Mouse (Mus musculus) large intestine, adult 2 months (tissue): ENCODE data around the gene Entpd3. TPM values are rescaled to one million over a fixed set of nuclear protein-coding genes. Genes with fewer than 3 reads are reported as not detected.

ENCODE experiments used
- DNase-seq: peaks from one replicate; pipeline ENCODE4 v3.0.0-alpha.2; 2012; ENCODE audit warnings: low read depth, low spot score
- WGBS: fragments of 180-500 bp; shearing (Covaris S2); methylation state at CpG from one replicate; pipeline ENCODE4 v1.1.7; 2018; 5-methylcytosine and 5-hydroxymethylcytosine counted together
- polyA plus RNA-seq: library from polyadenylated mRNA; depleted of rRNA; stranded (reverse); fragments of >200 nt; gene quantifications from 2 replicates; pipeline ENCODE4 v1.2.3, GENCODE M21; 2012; rRNA removed

Entpd3 gene
- polyA plus RNA-seq = 1.6 and 1.8 TPM in 2 replicates

- DNase-seq = no peak
- 2% methylated on average over 31 of the region's 31 CpGs for WGBS
Observed at GRCm38 (mm10) chr9:120539662-120540251, at the start of gene Entpd3. Entpd3 (plus strand) TSS chr9:120539818.

DNA sequence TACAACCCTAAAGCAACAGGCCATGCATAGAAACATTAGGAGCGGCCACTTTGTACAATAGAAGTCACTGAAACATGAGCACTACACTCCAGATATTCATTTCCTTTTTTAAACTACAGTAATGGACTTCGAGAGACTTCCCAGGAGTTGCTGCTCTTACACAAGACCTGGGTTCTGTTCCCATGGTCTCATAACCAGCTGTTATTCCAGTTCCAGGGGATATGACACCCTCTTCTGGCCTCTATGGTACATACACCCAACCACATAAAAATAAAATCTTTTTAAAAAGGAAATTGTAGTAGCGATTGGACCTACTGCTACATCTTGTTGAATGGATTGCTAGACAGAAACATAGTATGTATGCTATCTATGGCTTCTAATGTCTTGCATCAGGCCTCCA lies 48.1 kb upstream of the Entpd3 start:
- no peak for DNase-seq
- WGBS = 80% methylated on average over 3 of the region's 3 CpGs

GRCm38 (mm10) chr9:120492010-120492399 lies 47.6 kb upstream of the Entpd3 start, which contains the start of gene Eif1b:
Eif1b (plus strand) TSS chr9:120492232.
- DNase-seq = no peak
- WGBS = 5% methylated on average over 19 of the region's 19 CpGs

DNA sequence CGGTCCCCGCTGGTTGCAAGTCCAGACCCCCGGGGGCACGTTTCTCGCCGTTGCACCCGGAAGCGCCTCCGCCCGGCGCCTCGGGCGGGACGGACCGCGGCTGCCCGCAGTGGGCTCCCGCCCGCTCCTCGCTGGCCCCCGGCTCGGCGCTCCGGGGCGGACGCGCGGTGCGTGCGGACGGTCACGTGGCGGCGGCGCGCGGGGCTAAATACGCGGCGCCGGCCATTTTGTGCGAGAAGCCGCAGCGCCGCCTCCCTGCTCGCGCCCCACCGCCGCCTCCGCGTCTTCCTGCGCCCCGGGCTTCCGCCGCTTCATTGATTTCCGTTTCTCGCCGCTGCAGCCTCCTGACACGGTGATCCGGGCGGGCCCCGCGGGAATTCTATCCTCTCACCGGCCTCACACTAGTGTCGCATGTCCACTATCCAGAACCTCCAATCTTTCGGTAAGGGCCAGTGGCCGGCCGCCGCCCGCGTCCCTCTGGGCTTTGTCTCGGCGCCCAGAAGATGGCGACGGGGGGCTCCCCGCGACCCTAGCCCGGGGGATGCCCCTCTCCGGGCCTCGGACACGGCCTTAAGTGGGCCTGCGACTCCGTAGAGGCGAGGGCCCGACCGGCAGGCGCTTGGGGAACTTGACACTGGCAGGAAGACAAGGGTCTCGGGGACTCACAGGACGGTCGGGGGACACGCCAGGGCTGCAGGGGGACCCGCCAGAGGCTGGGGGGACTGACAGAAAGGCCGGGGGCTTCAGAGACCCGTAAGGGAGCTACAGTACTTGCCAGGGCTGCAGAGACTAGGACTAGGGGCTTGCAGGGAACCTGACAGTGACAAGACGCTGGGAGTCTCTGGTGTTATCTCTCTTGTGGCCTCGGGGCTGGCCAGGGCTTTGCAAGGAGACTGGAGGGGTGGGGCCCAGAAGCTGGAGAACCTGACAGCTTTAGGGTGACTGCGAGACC lies 46.9 kb upstream of the Entpd3 start:
- WGBS = under 1% methylated on average over 97 of the region's 97 CpGs
- peak; percentile 33 for DNase-seq

- WGBS = 74% methylated on average over 12 of the region's 12 CpGs
- no peak for DNase-seq
Observed at GRCm38 (mm10) chr9:120493781-120494180, 45.8 kb upstream of the Entpd3 start.

DNA sequence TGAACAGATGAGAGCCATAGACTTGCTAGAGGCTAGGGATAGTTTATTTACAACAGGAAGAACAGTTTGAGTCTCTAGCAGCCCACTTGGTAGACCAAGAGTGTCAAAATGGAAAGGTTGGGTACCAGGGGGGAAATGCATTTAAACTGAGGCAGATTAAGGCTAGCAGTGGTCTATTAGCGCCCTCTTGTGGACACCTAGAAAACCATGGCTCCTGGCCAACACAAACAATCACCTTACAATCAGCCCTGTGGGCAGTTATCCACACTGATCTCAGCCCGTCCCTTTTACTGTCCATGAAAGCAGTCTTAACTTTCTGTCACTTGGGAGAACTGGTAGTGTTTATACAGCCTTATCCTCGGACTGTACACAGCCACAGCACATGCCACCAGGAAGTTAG lies 42.9 kb upstream of the Entpd3 start:
- peak; percentile 69 for DNase-seq
- WGBS = 6% methylated on average over 3 of the region's 3 CpGs

DNA sequence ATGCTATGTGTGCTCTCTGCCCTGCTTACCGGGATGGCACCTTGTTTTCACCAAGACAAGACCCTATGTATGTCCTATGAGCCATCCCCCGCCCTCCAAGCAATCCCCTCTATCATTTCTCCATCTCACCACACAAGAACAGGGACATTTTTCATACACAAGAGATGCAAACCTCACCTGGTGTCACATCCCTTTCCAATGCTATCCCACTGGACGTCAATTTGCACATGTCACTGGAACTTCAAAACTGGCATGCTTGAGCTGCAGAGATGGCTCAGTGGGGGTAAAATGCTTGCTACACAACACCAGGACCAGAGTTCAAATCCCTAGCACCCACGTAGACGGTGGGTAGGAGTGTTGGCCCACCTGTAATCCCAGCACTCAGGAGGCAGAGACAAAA lies 41.6 kb upstream of the Entpd3 start:
- WGBS = 85% methylated on average over 5 of the region's 5 CpGs
- no peak for DNase-seq

GRCm38 (mm10) chr9:120501191-120501902 lies 38.3 kb upstream of the Entpd3 start:
- 38% methylated on average over 10 of the region's 10 CpGs for WGBS
- no peak for DNase-seq

DNA sequence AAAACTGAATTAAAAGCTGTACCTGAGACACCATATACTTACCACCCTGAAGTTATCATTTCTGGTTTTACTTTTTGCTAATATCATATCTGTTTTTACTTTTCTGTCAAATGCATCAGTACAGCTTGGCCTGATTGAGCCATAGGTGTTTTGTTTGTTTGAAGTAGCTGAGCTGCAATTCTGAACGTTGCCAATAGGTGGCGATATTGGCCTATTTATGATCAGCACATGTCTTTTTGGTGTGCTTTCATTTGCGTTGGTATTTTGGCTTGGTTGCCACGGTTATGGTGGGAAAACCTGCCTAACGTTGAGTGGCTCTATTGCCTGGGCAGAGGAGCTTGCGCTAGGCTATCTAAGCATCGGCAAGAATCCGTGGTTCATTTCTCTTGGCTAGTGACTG lies 37.6 kb upstream of the Entpd3 start:
- peak; percentile 67 for DNase-seq
- WGBS = 3% methylated on average over 8 of the region's 8 CpGs

DNA sequence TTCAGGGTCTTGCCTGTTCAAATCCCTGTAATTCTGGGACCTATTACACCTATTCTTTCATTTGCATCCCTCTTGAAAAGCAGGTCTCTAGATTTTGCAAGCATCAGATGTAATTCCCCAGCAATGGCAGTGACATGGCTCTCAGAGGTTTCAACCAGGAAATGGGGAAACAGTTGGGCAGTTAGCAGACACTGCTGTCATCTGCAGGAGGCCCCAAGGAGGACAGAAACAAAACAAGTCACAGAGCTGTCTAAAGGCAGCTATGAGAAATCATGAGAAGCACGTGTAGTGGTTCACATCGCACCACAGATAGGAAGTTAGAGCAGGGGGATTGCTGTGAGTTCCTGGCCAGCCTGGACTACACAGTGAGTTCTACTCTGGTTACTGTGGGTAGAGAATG lies 35.2 kb upstream of the Entpd3 start:
- WGBS = 71% methylated on average over 2 of the region's 2 CpGs
- no peak for DNase-seq

GRCm38 (mm10) chr9:120511781-120512180 lies 27.8 kb upstream of the Entpd3 start:
- DNase-seq = no peak
- 75% methylated on average over 3 of the region's 3 CpGs for WGBS

DNA sequence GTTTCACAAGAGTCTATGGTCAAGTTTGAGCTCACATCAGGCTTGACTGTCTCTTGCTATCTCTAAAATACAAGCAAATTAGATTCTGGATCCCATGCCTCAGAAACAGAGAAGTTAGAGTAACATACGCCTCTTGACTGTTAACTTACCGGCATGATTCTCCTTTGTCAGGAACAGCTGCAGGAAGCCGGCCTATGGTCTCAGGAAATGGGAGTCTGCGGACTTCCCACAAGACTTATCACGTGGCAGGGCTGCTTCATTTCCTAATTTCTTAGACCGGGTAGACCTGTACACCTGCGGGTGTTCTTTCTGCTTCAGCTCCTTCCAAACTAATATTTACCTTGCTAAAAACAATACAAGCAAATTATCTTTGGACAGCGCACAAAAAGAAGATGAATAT lies 22.9 kb upstream of the Entpd3 start:
- 66% methylated on average over 8 of the region's 8 CpGs for WGBS
- DNase-seq = no peak

GRCm38 (mm10) chr9:120518946-120519345 lies 20.7 kb upstream of the Entpd3 start:
- WGBS = 52% methylated on average over 3 of the region's 3 CpGs
- DNase-seq = no peak

GRCm38 (mm10) chr9:120519469-120520125 lies 20.0 kb upstream of the Entpd3 start:
- DNase-seq = no peak

GRCm38 (mm10) chr9:120521161-120521560 lies 18.5 kb upstream of the Entpd3 start:
- 82% methylated on average over 1 of the region's 1 CpGs for WGBS
- no peak for DNase-seq

More at GRCm38 (mm10) chr9:120519469-120520125, 20.0 kb upstream of the Entpd3 start:
- 17% methylated on average over 19 of the region's 19 CpGs for WGBS

- DNase-seq = no peak
- 68% methylated on average over 4 of the region's 4 CpGs for WGBS
Observed at GRCm38 (mm10) chr9:120527270-120527669, 12.3 kb upstream of the Entpd3 start.

- DNase-seq = no peak
- WGBS = 92% methylated on average over 8 of the region's 8 CpGs
Observed at GRCm38 (mm10) chr9:120527919-120528318, 11.7 kb upstream of the Entpd3 start.

DNA sequence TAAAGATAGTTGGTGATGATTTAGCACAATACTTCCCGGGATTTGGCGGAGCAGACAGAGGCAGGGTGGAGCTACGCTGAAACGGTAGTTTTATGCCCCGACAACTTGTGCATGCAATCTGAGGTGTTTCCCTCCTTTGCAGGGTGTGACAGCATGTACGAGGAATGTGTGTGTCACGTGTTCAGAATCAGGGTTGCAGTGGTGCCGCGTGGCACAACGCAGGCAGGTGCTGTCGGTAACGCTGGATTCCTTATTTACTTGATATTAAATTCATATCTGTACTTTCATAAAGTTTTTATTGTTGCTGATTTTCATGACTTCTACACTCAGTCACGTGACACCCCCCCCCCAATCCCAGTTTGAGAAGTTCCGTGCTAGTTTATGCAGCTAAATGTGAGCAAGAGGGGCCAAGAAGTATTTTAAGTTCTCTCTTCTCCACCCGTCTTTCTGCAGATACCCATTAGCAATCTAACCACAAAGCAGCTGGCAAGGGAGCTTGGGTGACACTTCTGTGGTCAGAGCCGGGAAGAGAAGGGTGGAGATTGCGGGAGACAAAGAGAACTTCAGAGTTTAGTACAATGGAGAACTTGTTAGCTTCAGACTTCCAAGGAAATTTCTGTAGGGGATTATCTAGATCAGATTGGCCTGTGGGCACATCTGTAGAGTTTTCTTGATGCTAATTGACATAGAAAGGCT lies 10.7 kb upstream of the Entpd3 start:
- 83% methylated on average over 17 of the region's 17 CpGs for WGBS
- DNase-seq = no peak

DNA sequence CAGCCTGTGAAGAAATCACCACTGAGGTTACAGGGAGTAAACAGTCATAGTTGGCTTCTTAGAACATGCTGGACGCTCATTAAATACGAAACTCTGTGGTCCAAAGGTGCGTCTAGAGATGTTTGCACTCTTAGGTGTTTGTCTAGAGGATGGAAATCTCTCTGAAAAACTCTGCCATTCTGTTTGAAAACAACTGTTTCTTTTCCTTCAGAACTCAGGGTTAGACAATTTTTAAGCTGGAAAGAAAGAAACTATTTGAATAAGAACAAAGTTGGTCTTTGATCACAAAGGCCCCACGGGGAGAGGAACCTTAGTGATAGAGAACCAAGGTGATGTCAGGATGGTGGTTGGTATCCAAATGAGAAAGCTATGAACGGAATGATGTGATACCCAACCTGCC lies 9.1 kb upstream of the Entpd3 start:
- no peak for DNase-seq
- WGBS = 68% methylated on average over 5 of the region's 5 CpGs
